Mouse (Mus musculus) layer of hippocampus, postnatal 14 days (tissue): Measurements from ENCODE around the gene Hist1h2br. TPM values are rescaled to one million over a fixed set of nuclear protein-coding genes. Genes with fewer than 3 reads are reported as not detected.
"Not testable (repeated sequence)": the region's sequence is repeated elsewhere in the genome, so short reads cannot be mapped to it uniquely, and the experiment has no call there.

Source experiments
- DNase-seq, 2 experiments: peaks; one replicate each; pipeline ENCODE4 v3.0.0; 2021 to 2022; ENCODE audit warnings: low spot score in 2 of 2, mixed read lengths in 1 of 2
- long read RNA-seq, 2 experiments: library from polyadenylated mRNA; stranded (forward); transcript quantifications; one replicate each; pipeline ENCODE4 v2.0.0; 2021
- total RNA-seq, 2 experiments: library from RNA; stranded (reverse); gene quantifications; 2 replicates each; pipeline ENCODE4 v1.2.3; 2021

Hist1h2br gene
- total RNA-seq = 10 to 100 TPM; 48.0 to 64.3 TPM
- long read RNA-seq, experiment 1 = 0 reads
- long read RNA-seq, experiment 2 = 0 reads

DNA sequence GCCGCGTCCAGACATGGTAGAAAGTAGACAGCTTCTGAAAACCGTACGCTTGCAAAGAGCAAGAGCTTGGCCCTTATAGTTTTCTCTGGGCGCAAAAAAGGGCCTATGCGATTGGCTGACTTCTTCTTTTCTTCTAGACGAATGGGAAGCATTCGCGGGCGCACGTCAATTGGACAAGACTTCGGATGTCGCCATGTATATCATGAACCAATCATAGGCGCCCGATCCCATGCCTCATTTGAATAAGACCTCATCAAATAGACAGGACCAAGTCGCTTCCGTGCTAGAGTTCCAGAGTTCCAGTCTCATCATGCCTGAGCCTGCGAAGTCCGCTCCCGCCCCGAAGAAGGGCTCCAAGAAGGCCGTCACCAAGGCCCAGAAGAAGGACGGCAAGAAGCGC is at the start of gene Hist1h2br, which contains the start of gene Hist1h2ap:
Gene Hist1h2br (plus strand): TSS at position 283 of the 400 bp plus-strand sequence.
Gene Hist1h2ap (minus strand): TSS at position 47 of the 400 bp plus-strand sequence.
- DNase-seq = not testable (repeated sequence)

GRCm38 (mm10) chr13:21784311-21784710 is 49.2 kb upstream of the Hist1h2br start:
- DNase-seq = no peak

- DNase-seq = no peak
Observed at GRCm38 (mm10) chr13:21786189-21786898, 47.2 kb upstream of the Hist1h2br start.

- DNase-seq = peak; percentile 86 to 99
Observed at GRCm38 (mm10) chr13:21786899-21787629, 46.5 kb upstream of the Hist1h2br start, which contains the start of the genes Hist1h2an and Hist1h2bp. Gene Hist1h2an, minus strand, starts transcription at chr13:21787218. Gene Hist1h2bp, plus strand, starts transcription at chr13:21787461.

GRCm38 (mm10) chr13:21787760-21788593 is 45.6 kb upstream of the Hist1h2br start:
- DNase-seq = no peak

GRCm38 (mm10) chr13:21789925-21790324 is 43.6 kb upstream of the Hist1h2br start:
- DNase-seq = no peak

DNA sequence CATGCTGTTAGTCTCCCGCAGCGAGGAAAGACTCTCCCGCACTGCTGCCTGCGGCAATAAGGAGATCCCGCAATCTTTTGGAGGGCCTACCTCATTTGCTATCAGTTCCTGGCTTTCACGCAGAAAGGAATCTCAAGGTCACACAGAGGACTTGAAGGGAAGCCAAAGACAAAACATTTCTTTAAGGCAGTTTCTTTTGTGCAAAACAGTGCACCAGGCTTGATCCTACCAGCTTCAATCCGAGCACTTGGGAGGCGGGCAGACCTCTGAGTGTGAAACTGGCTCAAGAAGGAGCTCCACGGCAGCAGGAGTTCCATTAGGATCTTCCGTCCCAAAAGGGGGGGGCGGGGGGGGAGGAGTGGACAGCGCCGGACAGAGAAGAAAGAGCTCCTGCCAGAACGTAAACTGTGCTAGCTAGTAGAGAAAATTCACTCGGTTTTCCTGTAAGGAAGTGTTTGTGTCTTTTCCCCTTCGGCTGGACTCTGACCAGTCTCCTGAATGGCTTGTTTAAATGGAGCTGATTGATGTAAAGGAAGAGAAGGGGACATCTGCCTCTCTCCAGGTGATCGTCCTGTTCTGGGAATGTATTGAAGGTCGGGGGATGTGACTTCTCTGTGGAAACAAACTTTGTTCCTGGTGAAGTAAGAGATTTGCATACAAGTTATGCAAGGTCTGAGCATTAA is 42.8 kb upstream of the Hist1h2br start:
- no peak for DNase-seq

GRCm38 (mm10) chr13:21795584-21795983 is 38.0 kb upstream of the Hist1h2br start:
- no peak for DNase-seq

DNA sequence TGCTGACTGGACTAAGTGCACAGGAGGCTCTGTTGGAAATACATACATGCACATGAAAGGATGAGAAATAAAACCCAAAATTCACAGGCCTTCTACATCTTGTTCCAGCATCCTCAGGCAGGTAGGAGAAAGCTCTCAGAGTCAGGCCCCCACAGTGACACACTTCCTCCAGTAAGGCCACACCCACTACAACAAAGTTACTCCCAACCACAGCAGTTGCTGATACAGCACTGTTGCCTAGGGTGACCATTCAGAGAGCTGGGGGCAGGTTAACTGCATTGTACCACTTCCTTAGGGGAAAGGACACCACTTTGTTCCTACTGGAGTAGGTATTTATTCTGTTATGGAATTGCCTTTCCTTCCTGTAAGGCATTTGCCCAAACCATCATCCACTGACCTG is 36.4 kb upstream of the Hist1h2br start:
- DNase-seq = not testable (repeated sequence)

DNA sequence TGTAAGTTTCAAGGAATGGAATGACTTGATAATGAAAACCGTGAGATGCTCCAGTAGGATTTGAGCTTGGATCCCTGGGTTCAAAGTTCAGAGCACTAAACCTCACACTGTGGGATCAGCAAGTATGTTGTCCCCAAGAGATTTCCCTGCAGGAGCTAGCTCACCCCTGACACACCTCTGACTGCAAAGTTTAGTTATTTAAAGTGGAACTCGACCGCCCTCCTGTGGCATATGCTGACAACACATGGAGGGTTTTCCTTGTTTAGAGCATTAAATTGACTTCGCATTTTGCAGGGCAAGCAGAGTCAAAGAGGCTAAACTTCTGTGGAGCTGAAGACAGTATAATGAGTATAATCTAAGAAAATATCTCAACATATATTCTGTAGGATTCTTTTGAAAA is 30.5 kb upstream of the Hist1h2br start:
- DNase-seq = not testable (repeated sequence)

GRCm38 (mm10) chr13:21810073-21810472 is 23.5 kb upstream of the Hist1h2br start, which contains the start of the genes Hist1h2bq and Hist1h2ao:
Gene Hist1h2bq, minus strand, starts transcription at chr13:21810197.
Gene Hist1h2ao, plus strand, starts transcription at chr13:21810465.
- DNase-seq = not testable (repeated sequence)

DNA sequence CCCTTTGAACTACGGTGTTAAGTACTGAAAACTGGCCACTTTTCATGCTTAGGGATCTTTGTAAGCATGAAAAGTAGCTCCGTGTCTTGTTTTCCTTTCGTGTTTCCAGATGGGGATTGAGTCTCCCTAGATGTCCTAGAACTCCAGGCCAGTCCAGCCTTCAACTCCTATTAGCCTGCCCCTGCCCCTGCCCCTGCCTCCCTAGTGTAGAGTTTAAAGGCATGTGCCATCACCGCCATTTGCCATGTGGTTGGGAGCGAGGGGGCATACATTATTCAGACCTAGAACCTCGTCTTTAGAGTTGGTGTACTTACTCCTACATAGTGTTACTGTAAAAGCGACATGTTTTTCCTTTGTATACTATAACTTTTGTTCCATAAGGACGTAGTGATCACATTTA is 22.5 kb upstream of the Hist1h2br start:
- DNase-seq = not testable (repeated sequence)

DNA sequence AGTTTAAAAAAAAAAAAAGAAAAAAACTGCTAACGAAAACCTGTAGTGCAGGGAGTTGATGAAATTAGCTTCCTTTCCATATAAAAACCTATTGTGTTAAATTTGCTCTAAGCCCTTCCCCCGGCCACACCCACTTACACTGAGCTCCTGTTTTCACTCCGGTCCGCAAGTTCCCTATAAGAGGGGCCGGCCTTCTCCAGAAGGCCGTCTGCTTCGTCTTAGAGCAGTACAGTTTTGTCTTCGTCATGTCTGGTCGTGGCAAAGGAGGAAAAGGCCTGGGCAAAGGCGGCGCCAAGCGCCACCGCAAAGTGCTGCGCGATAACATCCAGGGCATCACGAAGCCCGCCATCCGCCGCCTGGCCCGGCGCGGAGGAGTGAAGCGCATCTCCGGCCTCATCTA is 22.0 kb upstream of the Hist1h2br start, which contains the start of gene Hist1h4m:
Gene Hist1h4m (plus strand): TSS at position 208 of the 400 bp plus-strand sequence.
- peak; percentile 28 to 49 for DNase-seq

DNA sequence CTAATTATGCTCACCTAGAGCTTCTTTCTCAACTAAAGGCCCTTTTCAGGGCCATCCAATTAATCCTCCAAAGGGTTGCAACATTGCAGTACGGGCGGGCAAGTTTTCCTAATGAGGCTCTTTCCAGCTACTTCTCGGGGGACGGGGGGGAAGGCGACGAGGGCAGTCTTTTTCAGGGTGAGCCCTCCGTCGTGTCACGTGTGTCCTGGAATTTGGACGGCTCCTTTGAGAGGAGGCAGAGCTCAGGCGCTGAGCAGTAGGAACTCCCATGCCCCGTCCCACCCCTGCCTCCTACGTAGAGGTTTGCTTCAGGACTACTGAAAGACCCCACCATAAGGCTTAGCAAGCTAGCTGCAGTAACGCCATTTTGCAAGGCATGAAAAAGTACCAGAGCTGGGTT is 21.5 kb upstream of the Hist1h2br start:
- not testable (repeated sequence) for DNase-seq

DNA sequence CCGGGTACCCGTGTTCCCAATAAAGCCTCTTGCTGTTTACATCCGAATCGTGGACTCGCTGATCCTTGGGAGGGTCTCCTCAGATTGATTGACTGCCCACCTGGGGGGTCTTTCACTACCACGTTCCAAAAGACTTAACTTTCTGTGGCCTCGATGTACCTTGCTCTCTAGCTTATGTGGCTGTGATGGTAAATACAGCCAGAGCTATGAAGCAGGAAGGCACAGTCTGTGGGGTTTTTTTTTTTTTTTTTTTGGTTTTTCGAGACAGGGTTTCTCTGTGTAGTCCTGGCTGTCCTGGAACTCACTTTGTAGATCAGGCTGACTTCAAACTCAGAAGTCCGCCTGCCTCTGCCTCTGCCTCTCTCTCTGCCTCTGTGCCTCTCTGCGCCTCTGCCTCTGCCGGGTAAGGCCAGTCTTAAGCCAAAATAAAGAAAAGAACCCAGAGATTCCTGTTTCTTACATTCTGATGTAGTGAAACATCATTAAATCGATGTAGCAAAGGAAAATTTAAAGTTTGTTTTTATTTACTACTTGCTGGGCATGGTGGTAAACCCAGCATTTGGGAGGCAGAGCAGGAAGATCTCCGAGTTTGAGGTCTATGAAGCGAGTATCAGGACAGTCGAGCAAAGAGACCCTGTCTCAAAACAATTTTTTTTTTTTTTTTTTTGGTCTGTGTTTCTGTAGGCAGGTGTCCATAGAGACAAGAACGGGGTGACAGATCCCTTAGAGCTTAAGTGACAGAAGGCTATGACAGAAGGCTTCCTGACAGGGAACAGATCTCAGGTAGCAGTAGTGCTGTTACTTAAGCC is 13.3 kb upstream of the Hist1h2br start:
- DNase-seq = not testable (repeated sequence)

DNA sequence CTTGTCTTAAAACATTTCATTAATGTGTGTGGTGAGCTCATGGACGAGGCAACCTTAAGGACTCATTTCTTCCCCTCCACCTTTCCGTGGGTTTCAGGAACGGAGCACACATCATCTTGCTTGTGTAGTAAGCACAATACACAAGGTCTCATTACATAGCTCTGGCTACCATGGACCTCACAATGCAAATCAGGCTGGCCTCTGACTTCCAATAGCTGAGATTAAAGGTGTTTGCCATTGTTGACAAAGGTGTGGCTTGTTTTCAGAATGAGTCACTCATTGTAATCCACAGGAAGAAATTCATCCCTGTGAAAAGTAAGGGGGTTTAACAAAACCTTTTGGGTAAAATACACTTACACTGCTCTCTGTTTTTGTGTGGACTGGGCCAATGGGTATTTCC is 5.0 kb upstream of the Hist1h2br start:
- no peak for DNase-seq

- no peak for DNase-seq
Observed at GRCm38 (mm10) chr13:21830344-21830743, 3.2 kb upstream of the Hist1h2br start.

DNA sequence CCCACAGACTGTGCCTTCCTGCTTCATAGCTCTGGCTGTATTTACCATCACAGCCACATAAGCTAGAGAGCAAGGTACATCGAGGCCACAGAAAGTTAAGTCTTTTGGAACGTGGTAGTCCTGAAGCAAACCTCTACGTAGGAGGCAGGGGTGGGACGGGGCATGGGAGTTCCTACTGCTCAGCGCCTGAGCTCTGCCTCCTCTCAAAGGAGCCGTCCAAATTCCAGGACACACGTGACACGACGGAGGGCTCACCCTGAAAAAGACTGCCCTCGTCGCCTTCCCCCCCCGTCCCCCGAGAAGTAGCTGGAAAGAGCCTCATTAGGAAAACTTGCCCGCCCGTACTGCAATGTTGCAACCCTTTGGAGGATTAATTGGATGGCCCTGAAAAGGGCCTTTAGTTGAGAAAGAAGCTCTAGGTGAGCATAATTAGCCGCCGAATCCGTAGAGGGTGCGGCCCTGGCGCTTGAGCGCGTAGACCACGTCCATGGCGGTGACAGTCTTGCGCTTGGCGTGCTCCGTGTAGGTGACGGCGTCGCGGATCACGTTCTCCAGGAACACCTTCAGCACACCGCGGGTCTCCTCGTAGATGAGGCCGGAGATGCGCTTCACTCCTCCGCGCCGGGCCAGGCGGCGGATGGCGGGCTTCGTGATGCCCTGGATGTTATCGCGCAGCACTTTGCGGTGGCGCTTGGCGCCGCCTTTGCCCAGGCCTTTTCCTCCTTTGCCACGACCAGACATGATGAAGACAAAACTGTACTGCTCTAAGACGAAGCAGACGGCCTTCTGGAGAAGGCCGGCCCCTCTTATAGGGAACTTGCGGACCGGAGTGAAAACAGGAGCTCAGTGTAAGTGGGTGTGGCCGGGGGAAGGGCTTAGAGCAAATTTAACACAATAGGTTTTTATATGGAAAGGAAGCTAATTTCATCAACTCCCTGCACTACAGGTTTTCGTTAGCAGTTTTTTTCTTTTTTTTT is 1.8 kb upstream of the Hist1h2br start, which contains the start of gene Hist1h4n:
Gene Hist1h4n (minus strand): TSS at position 779 of the 977 bp plus-strand sequence.
- DNase-seq = peak; percentile 17 to 26
